Mouse (Mus musculus) adrenal gland, adult 8-10 months (tissue): ENCODE measurements around the gene Cwc25. TPM values are rescaled to one million over a fixed set of nuclear protein-coding genes. Genes with fewer than 3 reads are reported as not detected.
"Not testable (repeated sequence)": the region's sequence is repeated elsewhere in the genome, so short reads cannot be mapped to it uniquely, and the experiment has no call there.

Source experiments
- DNase-seq: peaks from one replicate; pipeline ENCODE4 v3.0.0; 2022
- total RNA-seq, 4 experiments: library from RNA; stranded (reverse); gene quantifications; 2 replicates each; pipeline ENCODE4 v1.2.4; 2022

The Cwc25 gene
- total RNA-seq, 4 experiments from 2014 or later = 22.2 to 26.6 (median 23.1) TPM

DNA sequence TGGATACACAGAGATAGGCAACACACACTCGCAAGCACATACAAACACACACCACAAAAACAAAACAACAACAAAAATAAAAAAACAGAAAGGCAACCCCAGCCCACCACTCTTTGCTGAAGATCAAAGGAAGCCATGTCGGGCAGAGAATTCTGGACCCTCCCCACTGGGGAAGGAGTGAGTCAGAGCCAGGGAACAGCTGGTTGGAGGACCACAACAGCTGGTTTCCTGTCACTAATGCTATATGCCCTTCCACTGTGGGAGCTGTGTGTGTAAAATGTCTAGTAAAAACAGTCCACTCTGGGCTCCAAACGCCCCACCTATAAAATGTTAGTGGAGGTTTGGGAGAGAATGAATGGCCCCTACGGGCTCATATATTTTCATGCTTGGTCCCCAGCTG is 45.0 kb downstream of the Cwc25 start:
- no peak for DNase-seq

DNA sequence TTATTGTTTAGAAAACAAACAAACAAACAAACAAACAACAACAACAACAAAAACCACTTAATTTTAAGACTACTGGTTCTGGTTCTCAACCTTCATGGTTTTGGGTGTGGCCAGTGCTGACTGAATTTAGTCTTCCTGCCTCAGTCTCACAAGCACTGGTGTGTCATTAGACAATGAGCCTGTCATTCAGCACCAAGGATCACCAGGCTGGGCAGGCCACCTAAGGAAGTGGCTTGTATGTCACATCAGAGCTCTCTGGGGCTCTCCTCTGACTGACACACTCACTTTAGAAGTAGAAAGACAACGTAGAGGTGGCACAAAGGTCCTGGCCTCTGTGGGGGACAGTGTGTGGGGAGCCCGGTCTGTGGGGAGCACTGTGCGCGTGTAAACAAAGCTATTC is 47.3 kb downstream of the Cwc25 start:
- no peak for DNase-seq

DNA sequence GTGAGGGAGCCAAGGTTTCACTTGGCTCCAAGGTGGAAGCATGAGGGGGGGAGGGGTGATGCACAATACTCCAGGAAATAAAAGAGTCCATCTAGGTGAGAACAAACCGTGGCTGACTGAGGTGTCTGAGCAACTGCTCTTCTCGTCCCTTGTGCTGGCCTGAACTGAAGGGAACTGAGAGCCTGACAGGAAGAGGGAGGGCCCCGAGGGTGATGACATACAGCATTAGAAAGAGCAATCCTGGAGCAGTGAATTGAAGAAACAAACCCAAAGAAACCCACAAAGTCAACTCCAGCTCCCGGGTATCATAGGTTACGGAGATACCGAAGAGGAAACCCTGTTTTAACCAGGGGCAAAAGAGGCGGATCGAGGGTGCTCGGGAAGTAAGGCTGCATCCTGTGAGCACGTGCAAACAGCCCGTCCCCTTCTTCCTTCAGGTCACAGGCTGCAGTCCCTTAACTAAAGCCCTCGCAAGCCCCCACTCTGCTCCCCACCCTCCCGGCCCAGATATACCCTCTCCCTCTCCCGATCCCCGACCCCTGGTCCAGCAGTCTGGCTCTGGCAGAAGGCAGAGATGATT is 48.0 kb downstream of the Cwc25 start:
- no peak for DNase-seq

DNA sequence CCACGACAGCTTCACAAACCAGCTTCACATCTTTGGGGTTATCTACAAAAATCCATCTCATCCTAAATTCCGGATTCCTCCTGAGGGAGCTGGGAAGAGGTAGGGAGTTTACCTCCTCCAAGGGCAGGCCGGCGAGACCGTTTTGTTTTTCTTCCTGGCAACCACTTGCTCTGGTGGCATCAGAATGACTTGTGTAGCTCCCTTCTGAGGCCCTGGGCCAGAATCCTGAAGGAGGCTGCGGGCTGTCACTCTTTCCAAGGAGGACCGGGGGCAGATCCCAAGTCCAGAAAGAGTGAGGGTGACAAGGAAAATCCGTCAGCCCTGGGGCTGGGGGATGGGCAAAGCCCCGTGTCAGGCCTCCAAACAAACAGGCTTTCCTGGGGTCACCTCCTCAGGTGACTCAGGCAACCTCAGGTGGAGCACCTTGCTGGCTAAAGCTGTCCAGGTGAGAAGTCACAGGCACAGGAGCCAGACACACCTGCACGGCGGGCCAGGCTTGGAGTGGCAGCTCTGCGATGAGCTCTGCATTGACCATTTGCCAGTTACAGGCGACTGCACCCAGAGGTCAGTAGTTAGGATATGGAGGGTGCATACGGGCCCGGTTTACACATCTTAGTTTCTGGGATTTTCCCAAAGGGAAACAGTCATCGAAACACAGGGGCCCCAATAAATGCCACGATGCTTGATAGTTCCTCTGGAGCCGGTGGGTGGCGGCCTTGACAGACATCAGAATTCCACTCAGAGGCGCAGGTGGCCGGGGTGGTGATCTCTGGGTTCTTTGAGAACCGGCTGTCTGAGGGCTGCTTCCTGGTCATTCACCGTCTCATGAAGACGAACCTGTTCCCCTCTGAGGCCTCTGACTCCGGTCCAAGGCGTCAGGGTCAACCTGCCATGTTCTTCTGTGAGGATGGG is 48.7 kb downstream of the Cwc25 start:
- DNase-seq = no peak

DNA sequence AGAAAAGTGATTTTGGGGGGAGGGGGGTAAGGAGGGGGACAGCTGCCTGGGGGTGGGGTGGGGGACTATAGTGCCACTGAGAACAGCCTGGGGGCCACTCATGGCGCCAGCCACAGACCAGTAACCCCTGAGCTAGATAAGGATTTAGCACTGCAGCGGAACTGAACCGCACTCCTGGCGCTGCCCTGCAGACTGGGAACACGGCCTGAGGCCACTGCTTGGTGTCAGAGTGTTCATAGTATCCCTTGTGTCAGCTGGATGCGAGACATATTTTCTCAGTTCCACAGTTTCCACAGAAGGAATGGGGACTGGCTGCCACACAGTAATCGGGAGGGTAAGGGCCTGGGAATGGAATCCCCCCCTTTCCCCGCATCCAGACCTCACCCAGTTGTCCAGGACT is 50.3 kb downstream of the Cwc25 start:
- DNase-seq = no peak

DNA sequence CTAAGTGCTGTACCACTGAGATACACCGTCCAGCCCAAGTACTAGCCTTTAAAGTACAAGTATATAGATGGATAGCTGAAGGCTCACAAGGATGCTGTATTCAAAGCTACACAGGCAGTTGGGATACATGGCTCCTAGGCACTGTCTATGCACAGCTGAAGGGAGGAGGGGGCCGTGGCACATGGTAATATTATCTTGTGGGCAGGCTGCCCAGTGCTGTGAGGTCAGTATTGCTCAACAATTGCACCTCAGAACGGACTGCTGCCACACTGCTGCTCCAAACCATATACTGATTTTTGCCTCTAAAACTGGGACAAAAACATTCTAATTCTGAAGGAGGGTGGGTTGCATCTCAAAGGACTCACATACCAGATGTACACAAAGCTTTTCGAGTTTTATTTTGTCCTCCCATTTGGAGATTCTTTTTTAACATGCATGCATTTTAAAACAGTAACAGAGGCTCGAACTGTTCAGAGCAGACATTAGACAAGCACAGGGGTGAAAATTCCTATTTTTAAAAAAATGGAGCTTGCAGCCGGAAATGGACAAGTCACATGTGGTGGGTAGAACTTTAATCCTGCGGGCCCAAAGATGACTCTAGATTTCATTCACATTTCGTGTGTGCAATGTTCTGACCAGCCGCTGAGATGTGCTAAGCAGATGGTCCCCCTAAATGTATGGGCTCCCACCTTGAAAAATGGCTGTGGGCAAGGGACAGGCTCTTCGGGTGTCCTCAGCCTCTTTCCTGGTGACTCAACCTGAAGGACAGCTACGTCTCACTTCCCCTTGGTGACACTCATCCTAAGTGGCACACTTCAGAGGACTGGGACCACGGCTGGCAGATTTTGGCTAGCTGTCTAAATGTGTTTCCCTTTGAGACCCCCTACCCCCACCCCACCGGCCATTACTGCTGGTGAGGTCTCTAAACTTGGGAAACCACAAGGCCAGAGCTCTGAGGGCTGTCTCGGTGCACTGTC is 51.3 kb downstream of the Cwc25 start:
- DNase-seq = no peak

DNA sequence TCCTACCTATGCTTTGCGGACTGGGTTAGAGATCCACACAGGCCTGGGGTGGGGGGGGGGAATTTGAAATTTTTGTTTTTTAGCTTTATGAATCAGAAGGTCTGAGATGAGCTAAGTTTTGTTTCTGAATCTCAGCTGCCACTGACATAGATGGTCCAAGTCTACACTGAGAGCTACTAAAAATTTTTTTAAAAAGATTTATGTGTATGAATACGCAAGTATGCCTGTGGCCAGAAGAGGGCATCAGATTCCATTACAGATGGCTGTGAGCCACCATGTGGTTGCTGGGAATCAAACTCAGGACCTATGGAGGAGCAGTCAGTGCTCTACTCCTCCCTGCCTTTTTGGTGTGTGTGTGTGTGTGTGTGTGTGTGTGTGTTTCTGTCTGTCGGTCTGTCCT is 52.0 kb downstream of the Cwc25 start:
- DNase-seq = no peak

DNA sequence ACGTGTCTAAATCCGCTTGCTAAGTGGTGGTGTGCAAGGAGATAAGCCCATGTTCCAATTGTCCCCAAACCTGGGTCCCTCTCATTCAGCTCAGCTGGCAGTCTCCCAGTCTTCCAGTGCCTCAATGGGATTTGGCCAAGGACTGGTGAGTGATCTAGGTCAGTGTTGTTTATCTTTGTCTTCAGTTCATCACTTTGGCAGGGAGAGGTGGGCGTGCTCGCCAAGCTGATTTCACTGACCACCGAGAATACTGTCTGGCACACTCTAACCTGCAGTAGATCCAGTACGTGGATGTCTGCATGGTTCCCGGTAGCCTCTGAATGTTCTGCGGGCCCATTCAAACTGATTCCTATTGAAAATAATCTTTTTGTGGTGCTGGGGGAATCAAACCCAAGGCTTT is 52.5 kb downstream of the Cwc25 start:
- DNase-seq = peak; percentile 71

DNA sequence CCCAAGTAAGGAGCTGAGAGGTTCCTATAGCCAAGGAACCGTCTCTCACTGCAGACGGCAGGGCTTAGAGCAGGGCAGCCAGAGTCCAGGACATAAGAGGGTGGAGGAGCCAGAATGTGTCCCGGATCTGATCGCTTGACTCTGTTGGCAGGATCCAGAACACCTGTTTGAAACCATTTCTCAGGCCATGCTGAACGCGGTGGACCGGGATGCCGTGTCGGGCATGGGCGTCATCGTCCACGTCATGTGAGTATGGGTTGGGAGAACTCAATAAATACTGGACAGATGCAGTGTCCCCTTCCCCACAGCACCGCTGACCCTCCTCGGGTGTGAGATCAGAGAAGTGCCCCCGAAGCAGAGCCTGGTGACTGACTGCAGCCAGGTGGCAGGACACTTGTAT is 54.1 kb downstream of the Cwc25 start:
- DNase-seq = no peak

DNA sequence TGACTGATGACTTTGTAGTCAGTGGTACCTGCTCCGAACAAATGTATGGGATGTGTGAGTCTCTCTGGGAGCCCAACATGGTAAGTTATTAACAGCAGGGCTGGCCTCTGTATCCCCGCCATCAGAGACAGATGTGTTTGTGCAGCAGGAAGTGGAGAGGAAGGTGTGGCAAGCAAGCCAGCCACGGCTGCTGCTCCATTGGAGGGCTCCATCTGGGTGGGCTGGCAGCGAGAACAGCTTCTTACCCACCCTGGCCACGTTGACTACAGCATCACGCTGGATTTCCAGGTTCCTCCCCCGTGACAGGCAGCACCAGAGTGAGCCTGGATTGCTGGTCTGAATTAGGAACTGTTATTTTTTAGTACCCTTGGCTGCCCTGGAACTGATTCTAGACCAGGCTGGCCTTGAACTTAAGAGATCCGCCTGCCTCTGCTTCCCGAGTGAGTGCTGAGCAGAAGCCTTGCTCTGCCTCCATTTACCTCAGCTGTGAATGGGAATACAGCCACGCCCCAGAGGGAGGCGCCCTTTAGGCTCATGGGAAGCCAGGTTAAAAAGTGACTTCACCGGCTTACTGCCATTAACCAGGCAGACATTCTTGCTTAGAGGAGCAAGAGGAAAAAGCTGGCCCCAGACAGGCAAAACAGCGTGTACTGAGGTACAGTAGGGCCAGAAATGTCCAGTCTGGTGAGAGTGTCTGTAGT is 55.0 kb downstream of the Cwc25 start:
- DNase-seq = no peak

DNA sequence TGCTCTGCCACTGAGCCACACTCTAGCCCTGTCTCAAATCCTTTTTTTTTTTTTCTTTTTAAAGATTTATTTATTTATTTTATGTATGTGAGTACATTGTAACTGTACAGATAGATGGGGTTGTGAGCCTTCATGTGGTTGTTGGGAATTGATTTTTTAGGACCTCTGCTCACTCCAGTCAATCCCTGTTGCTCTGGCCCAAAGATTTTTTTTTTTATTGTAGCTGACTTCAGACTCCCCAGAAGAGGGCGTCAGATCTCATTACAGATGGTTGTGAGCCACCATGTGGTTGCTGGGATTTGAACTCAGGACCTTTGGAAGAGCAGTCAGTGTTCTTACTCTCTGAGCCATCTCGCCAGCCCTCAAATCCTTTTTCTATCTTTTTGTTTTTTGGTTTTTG is 56.3 kb downstream of the Cwc25 start:
- DNase-seq = not testable (repeated sequence)

DNA sequence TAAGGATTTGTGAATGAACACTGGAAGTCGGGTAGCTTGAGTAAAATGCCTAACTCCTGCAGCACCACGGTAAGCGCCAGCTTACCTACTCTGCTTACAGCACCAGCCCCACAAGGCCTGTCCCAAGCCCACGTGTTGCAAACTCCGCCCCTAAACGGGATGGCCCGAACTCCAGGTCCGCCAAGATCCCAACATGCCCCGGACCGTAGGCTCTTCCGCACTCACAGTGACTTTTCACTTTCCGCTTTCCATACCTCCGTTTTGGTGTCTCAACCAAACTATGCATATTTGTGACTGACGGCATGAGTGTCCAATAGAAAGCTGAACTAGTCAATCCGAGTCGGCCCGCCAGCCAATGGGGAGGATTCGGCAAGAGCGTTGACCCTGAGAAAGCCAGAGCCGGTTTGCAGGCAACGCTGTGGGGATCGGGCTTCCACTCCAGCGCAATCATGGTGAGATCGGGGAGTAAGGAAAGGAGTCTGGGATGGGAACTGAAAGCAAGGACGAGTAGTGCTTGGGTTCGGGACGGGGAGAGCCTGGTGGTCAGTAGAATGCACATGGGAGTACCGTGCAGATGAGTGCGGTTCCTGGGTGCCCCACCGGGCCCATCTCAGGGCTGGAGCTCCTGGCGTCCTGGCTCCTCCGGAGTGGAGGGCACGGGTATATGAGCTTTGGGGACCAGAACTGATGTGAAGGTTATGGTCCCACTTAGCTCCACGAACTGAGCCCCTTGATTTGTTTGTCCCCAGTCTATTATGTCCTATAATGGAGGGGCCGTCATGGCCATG is 63.1 kb downstream of the Cwc25 start, which contains the start of gene Psmb3:
TSS of gene Psmb3 (plus strand) at position 361 of the 788 bp plus-strand sequence.
- DNase-seq = peak; percentile 99

DNA sequence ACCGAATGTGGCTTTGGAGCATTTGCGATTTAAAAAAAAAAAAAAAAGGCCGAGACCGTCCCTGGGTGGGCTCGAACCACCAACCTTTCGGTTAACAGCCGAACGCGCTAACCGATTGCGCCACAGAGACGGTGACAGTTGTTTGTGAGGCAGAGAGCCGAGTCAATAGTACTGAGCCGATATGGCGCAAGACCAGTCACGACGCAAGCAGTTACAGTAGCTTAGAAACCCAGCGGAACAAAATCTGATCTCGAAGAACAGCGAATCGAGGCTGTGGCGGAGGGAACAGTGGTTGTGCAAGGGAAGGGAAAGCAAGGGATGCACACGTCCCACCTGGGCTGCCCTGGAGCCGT is 64.0 kb downstream of the Cwc25 start:
- peak; percentile 87 for DNase-seq

DNA sequence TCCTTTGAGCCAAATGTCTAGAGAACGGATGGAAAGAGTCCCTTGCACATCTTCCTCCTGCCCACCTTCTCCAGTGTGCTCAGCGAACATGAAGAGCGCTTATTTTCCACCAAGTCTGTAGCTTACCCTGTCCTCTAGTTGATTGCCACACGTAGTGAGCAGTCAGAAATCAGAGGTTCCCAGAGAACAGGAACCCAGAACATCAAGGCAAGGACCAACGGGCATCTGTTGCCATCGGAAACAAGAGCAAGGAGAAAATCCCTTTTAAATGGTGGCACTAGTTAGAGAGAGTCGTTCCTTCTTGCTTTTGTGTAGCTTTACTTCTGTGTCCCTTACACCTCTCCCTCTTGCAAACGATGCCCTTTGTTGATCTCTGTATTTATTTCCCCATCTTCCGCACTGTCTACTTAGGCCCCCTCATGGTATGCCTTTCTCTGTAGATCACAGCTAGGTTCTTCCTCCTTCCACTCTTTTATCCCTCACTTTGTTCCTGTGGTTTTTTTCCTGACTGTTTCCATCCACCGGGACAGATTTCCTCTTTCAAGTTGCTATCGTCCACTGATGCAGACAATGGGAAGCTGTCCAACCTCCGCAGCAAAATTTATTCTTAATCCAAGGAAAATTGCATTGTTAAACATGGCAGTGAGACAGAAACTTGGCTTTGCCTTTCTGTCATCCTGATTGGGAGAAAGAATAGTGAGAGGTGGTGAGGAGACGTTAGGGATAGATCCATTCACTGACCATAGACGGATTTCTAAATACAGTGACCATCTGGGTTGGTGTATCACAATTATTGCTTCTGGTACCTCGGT is 64.6 kb downstream of the Cwc25 start:
- DNase-seq = no peak

DNA sequence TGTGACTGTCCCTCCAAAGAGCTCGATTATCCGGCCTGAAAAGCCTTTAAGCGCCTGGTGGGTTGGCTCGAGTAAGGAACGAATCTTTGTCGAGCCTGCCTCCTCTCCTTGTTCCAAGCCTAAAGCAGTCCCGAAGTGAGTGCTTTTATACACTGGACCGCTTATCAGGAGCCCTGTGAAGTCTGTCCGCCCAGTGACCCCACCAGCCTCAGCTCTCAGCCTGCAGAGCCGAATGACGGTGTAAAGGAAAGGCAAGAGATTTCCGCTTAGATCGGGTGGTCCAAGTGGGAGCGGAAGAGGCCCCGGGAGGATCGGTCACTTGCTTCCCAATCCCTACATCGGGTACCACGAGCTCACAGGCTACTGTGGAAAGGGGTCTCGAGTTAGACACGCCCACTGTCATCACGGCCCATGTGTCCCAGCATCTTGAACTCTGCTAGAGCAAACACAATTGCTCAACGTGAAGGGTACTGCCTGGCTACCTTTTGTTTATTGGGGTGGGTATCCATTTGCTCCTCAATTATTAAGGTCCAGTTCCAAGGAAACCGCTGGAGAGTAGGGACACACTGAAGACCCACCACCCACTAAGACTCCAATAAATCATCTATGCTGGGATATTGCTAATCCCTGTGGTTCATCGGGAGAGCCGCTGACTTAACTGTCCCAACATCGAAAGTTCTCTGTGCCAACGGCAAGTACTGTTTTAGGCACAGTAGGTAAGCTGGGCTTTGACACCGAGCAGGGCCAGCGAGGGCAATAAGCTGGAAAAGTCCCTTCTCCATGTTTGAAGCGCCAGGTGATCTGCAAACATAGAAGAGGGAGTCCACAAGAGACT is 65.4 kb downstream of the Cwc25 start:
- DNase-seq = no peak

DNA sequence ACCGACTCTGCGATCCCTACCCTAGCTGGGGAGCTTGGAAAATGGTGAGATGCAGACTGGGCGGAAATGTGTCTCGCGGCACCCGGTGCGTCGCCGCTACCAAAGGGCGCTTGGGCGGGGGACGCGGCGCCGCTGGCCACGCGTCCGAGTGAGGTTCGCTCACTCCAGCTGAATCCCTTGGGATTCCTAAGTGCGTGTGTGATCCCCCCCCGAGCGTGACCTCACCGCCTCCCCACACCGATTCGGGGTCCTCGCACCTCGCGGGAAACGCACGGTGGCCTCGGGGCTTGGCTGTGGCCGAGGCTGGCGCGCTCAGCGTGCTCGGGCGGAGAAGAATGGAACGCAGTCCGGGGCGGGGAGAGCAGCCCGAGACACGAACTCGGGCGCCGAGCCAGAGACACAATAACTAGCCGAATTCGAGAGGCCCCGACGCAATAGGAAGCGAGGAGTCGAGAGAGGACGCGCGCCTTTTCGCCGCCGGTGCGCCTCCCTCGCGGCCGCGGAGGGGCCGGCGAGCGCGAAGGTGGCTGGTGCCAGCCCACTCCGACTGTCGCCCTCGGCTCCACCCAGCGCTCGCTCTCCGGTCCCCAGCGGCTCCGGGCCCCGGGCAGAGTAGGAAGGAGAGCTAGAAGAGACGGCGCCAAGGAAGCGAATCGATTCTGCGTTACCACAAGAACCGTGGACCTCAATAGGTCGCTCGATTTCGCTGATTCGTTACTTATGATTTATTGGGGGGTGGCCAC is 66.2 kb downstream of the Cwc25 start, which contains the start of gene Pcgf2:
TSS of gene Pcgf2 (minus strand) at position 495 of the 743 bp plus-strand sequence.
- peak; percentile 75 for DNase-seq

DNA sequence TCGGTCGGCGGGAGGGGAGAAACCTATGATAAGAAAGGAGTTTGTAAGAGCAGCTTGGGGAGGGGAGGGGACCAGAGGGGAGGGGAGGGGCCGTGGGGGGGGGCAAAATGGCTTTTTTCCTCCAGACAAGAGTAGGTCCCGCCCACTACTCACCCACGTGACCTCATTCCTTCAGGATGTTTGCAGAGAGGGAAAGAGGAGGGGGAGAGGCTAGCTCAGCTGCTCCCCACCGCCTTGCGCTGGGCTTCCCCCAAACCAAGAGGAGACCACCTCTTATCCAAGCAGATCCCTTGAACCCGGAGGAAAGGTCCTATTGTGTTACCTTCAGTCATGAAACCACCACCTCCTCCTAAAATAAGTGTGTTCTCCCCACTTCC is 66.7 kb downstream of the Cwc25 start:
- peak; percentile 79 for DNase-seq

DNA sequence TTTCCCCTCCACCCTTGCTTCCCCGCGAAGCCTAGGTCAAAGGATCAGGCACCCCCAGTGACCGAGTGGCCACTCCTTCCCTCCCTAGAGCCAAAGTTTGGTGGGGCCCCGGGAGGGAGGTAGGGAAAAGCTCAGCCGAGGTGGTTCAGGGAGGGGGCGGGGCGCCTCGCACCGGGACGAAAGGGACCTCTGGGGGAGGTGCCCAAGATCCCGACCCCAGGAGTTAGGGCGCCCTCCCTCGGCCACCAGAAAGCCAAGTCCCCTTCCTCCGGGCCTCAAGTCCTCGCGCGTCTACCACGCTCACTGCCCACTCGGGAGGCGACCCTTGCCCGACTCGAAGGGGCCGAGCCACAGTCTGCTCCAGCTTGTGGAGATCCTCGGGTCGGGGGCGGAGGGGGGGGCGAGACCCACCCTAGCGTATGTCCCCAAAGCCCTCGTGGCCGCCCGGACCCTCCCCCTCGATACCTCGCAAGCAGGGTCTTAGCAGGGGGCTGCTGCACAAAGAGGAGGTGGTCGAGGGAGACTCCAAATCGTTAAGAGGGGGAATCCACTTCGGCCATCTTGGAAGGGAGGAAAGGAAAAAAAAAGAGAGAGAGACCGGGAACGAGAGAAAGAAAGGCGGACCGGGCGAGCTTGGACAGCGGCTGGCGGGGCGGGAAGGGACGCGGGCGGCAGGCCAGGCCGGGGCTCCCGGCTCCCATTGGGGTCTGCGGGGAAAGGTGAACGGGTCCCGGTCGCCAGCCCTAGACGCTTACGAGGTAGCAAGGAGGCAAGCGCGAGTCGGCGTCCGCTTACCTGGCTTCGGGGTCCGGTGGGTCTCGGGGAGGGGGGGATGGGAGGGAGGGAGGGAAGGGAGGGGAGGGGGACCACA is 67.4 kb downstream of the Cwc25 start:
- DNase-seq = peak; percentile 70
